7 mouse cellular contexts compared by ENCODE assay signal in the genomic region with DNA sequence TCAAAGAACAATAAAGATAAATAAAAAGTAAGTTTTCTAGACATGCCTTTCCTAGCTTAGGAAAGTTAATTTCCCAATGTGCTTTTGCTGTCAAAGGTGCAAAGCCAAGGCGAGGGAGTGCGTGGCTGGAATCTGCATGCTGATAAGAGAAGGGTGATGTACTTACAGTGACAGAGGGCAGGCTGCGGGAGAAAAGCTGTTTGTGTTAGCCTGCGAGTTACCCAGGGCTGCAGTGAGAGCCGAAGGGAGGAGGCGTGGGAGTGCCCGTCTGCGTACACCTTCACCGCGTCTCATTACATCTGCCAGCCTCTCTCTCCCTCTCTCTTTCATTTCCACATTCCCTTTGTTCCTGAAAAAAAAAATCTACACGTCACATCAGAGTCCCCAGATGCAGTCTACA. TPM values are rescaled to one million over a fixed set of nuclear protein-coding genes. Genes with fewer than 3 reads are reported as not detected.
DNase-seq lines count a peak whose midpoint lies in the region; ATAC-seq and TF ChIP-seq lines count a peak whose summit lies in the region.

A gene (minus strand): TSS at position 286 of the 400 bp plus-strand sequence.

- no peak for DNase-seq in G1E (ENCODE audit: low spot score)
- DNase-seq in gastrocnemius, adult 2 months, result peak; percentile 25
- DNase-seq in neural tube, embryonic 10.5 days (ENCODE audit: extremely low spot score, low spot score), result peak; percentile 63
- no peak for DNase-seq in urinary bladder, adult 18-20 months (ENCODE audit: low spot score in 2 of 2)

- H3K4me3 ChIP-seq in G1E (ENCODE audit: low read depth, low read length), result peak within 1 kb of the TSS; percentile 67; the same call in 1 of the 2 replicates
- no peak within 1 kb of the TSS for H3K4me3 ChIP-seq in bone marrow, adult 2 months (replicated peaks; ENCODE audit: control insufficient read depth, low read depth, low read length)
- H3K4me3 ChIP-seq in gastrocnemius, adult 2 months, result peak within 1 kb of the TSS; percentile 82
- H3K4me3 ChIP-seq in hindbrain, embryonic 15.5 days, result peak within 1 kb of the TSS; percentile 51
- H3K4me3 ChIP-seq in limb, embryonic 15.5 days, result peak within 1 kb of the TSS; percentile 57

- H3K9ac ChIP-seq in hindbrain, embryonic 15.5 days, result peak within 1 kb of the TSS; percentile 42
- H3K9ac ChIP-seq in limb, embryonic 15.5 days, result peak within 1 kb of the TSS; percentile 37

- intact Hi-C loops in gastrocnemius, adult 2 months (cut with DNase I), result loop anchor here (2.0 to 10.0 kb wide), 3 partner anchors 494 to 1164 kb away; no protein-coding TSS in a partner anchor

- peaks cover 73% of the 10 kb centered on the region for H3K27me3 ChIP-seq in G1E (ENCODE audit: insufficient read depth, low read length)
- H3K27me3 ChIP-seq in hindbrain, embryonic 15.5 days, result peaks cover 49% of the 10 kb centered on the region
- peaks cover 30% of the 10 kb centered on the region for H3K27me3 ChIP-seq in limb, embryonic 15.5 days

- no peak within 1 kb of the TSS for H3K27ac ChIP-seq in bone marrow, adult 2 months (ENCODE audit: control insufficient read depth, insufficient read depth, low read depth, low read length, poor library complexity)
- H3K27ac ChIP-seq in gastrocnemius, adult 2 months, result peak within 1 kb of the TSS; percentile 89
- 0 out of 2 replicates have a peak within 1 kb of the TSS, but pooled peaks have one; percentile 20 for H3K27ac ChIP-seq in hindbrain, embryonic 15.5 days (replicated peaks)
- peak within 1 kb of the TSS; percentile 80 for H3K27ac ChIP-seq in limb, embryonic 15.5 days

- no peak for TF ChIP-seq POLR2A in bone marrow, adult 2 months (IDR thresholded peaks at IDR 0.05; ENCODE audit: borderline replicate concordance, control insufficient read depth, low read depth, low read length)

- ATAC-seq in G1E (ENCODE audit: extremely low read depth, insufficient number of reproducible peaks, low FRiP score, poor library complexity, severe bottlenecking), result no peak
- no peak for ATAC-seq in hindbrain, embryonic 15.5 days (ENCODE audit: low FRiP score, low read depth)
- no peak for ATAC-seq in limb, embryonic 15.5 days (ENCODE audit: insufficient number of reproducible peaks, low FRiP score, low TSS enrichment, low read depth)

- WGBS in bone marrow, adult 2 months, result 1% methylated on average over 11 of the region's 11 CpGs
- WGBS in hindbrain, embryonic 15.5 days, result under 1% methylated on average over 11 of the region's 11 CpGs
- WGBS in limb, embryonic 15.5 days, result 1% methylated on average over 11 of the region's 11 CpGs

- TF ChIP-seq CTCF in G1E (IDR thresholded peaks at IDR 0.05; ENCODE audit: low read depth, low read length), result no peak
- TF ChIP-seq CTCF in bone marrow, adult 2 months (IDR thresholded peaks at IDR 0.05; ENCODE audit: control insufficient read depth, insufficient read depth, low read length), result no peak
- no peak for TF ChIP-seq CTCF in gastrocnemius, adult 2 months (IDR thresholded peaks at IDR 0.05)

- no peaks in the 10 kb centered on the region for H3K9me3 ChIP-seq in G1E (replicated peaks)
- no peaks in the 10 kb centered on the region for H3K9me3 ChIP-seq in hindbrain, embryonic 15.5 days
- no peaks in the 10 kb centered on the region for H3K9me3 ChIP-seq in limb, embryonic 15.5 days

- peak within 1 kb of the TSS; percentile 84 for H3K4me2 ChIP-seq in hindbrain, embryonic 15.5 days
- peak within 1 kb of the TSS; percentile 92 for H3K4me2 ChIP-seq in limb, embryonic 15.5 days

- no peaks in the 10 kb centered on the region for H3K36me3 ChIP-seq in G1E (replicated peaks)
- H3K36me3 ChIP-seq in hindbrain, embryonic 15.5 days, result no peaks in the 10 kb centered on the region
- no peaks in the 10 kb centered on the region for H3K36me3 ChIP-seq in limb, embryonic 15.5 days

- peaks cover 40% of the 10 kb centered on the region for H3K4me1 ChIP-seq in G1E (ENCODE audit: insufficient read depth, low read depth, low read length)
- no peaks in the 10 kb centered on the region; the same call in 1 of the 2 replicates for H3K4me1 ChIP-seq in bone marrow, adult 2 months (ENCODE audit: control insufficient read depth, insufficient read depth, low read length)
- H3K4me1 ChIP-seq in hindbrain, embryonic 15.5 days (replicated peaks), result peaks cover 38% of the 10 kb centered on the region
- peaks cover 35% of the 10 kb centered on the region for H3K4me1 ChIP-seq in limb, embryonic 15.5 days

RNA-seq across cellular contexts. Expression of the gene that starts here (rescaled TPM):
- total RNA-seq in G1E (2014; fragmentation: Nextera tagmentation), result 12.7 and 162 TPM in 2 replicates
- total RNA-seq in G1E (2017), result 2.5 and 3.8 TPM in 2 replicates
- polyA plus RNA-seq in G1E (2012), result 2.3 and 2.6 TPM in 2 replicates
- 33.0 and 38.0 TPM in 2 replicates for polyA plus RNA-seq in bone marrow, adult 2 months (2011; ENCODE audit: insufficient read depth, insufficient read length, low replicate concordance, missing spikeins)
- total RNA-seq in gastrocnemius, adult 2 months (2021), result 100 to 1,000 TPM; 186 to 189 TPM
- polyA plus RNA-seq in hindbrain, embryonic 15.5 days (2015; fragmentation: Nextera tagmentation; extraction: Ambion mirVana), result 31.7 and 34.4 TPM in 2 replicates
- polyA plus RNA-seq in limb, embryonic 15.5 days (2015; fragmentation: Nextera tagmentation; extraction: Ambion mirVana), result 54.3 and 58.7 TPM in 2 replicates

Comparison
In these comparisons a context has a peak if more than half of its experiments do, and no peak if none do; other contexts are left out.
1. DNase-seq: peak in gastrocnemius, adult 2 months (single experiment) and neural tube, embryonic 10.5 days (single experiment); none in G1E (single experiment) and urinary bladder, adult 18-20 months (0 of 2).